Mouse (Mus musculus) erythroid progenitor cell, adult 5-6 weeks (primary cell): ENCODE results near the gene Gm10964. TPM values are rescaled to one million over a fixed set of nuclear protein-coding genes. Genes with fewer than 3 reads are reported as not detected.
A peak's percentile ranks its signal among the peaks of the same experiment; 100 is the strongest.
"Not testable (repeated sequence)": the region's sequence is repeated elsewhere in the genome, so short reads cannot be mapped to it uniquely, and the experiment has no call there.

Source experiments
- ATAC-seq: replicated peaks from 2 replicates; pipeline ENCODE4 v1.8.0; 2016; ENCODE audit warnings: moderate number of reproducible peaks, mild to moderate bottlenecking, moderate TSS enrichment, inconsistent platforms; ENCODE audit not compliant: poor library complexity, low FRiP score, severe bottlenecking
- total RNA-seq, 2 experiments: library from RNA; stranded (forward) in 1 of 2; stranded (reverse) in 1 of 2; fragments of 150-400 nt in 1 of 2; fragments of 186-747, 209-891 nt in 1 of 2; gene quantifications; 2 replicates each; pipeline versions ENCODE4 v1.2.3 to v1.2.4; 2015 to 2017; ENCODE audit warnings: low replicate concordance in 2 of 2

Gm10964 gene
- total RNA-seq, 2 experiments from 2014 or later = not detected

DNA sequence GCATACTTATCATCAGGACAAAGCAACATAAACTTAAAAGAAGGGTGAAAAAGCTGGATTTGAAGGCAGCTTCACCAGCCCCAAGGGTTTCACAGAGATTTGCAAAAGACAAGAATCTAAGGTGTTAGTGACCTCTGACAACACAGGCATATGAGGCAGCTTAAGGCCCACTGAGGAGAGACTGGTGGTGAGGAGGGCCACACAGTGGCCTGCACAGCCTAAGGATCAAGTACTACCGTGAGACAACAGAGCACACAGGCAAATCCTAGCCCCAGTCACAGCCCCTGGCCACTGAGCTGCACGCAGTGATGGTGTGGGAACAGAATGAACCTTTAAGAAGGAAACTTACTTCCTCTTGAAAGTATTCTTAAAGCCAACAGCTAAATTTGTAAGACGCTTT is 34.3 kb downstream of the Gm10964 start:
- ATAC-seq = no peak

DNA sequence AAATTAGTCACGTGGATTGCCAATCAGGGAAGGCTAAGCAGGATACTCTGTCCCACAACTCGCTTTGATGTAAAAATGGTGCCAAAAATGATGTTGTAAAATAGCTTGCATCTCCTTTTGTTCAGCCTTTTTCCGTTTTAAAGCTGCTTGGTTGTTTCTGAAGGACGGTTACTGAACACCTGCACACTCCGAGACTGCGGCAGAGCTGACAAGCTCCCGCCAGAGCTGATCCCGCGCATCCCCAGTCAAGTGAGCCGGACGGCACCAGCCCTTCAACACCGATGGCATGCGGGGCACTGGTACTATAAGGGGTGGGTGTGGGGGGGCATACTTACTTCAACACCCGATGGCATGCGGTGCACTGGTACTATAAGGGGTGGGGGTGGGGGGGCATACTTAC is 34.8 kb downstream of the Gm10964 start:
- no peak for ATAC-seq

DNA sequence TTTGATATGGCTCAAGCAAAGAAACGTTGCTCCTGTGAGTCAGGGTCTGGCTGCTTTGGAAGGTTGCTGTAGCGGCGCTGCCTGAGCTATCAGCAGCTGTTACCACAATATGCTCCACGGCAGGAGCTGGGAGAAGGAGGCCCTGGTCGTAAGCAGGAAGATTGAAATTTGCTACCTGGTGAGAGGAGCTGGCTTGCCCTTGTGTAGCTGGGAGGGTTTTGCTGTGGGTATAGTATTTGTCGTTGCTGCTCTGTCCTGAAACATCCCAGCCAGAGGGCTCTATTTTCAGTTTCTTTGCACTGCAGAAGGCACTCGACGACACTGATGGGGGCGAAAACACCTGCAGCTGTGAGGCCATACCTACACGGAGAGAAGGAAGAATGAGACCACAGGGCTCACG is 38.8 kb downstream of the Gm10964 start:
- no peak for ATAC-seq

DNA sequence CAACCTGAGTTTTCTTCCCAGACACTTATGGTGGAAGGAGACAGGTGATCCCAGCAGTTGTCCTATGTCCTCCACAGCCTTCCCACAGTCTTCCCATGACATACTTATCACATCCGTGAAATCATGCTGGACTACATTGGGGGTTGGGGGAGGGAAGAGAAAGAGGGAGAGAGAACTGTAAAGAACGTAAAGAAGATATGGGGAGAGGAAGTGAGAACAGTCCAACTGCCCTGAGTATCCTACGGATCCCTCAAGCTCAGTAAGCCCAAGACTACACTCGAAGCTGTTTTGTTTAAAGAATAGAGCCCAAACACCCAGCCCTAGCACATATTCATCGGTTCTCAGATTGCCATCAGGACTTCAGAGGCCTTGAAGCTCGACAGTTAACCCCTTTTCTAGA is 39.5 kb downstream of the Gm10964 start:
- no peak for ATAC-seq

DNA sequence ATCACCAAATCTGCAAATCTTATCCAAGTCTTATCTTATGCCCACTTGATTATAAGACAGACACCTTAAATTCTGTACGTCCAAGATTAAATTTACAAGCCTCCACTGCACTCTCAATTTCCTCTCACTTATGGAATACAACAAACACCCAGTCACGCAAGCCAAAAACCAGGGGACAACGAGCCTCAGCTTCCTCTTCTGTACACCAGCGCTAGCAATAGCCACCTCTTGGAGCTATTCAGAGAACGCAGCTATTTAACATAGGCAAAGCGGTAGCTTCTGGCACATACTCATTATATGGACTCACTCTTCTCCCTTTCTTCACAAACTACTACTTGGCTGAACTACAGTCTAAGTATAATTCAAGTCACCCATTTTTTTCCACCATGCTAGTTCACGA is 40.0 kb downstream of the Gm10964 start:
- no peak for ATAC-seq

DNA sequence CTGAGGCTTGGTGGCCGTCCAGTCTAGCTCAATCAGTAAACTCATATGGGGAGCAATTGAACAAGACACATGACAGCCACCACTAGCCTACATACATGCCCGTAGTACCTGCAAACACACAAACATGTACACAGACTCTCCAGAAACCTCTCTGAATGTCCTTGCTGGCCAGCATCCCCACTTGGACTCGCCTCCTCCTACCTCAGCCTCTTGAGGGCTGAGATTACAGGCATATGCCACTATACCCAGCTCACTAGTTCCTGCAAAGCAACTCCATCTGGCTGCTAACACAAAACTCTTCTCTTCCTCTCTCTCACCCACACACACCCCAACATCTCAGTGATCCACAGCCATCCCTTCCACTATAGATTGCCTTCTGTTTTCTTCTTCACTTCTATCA is 41.1 kb downstream of the Gm10964 start:
- no peak for ATAC-seq

DNA sequence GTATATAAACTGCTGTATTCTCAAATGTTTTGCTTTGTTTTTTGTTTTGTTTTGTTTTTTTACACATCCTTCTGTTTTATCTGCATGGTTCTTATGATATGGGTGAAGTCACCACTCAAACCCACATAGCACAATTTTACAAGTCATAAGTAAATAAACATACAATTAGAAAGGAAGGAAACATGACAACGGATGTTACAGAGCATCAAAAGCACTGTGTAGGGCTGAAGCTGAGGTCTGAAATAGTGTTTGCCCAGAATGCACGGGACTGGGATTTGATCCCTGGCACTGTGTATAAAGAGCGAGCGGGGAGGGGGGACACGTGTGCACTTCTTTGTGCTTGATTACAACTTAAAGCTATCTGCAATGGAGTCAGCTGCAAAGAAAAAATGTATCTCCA is 41.6 kb downstream of the Gm10964 start:
- no peak for ATAC-seq

DNA sequence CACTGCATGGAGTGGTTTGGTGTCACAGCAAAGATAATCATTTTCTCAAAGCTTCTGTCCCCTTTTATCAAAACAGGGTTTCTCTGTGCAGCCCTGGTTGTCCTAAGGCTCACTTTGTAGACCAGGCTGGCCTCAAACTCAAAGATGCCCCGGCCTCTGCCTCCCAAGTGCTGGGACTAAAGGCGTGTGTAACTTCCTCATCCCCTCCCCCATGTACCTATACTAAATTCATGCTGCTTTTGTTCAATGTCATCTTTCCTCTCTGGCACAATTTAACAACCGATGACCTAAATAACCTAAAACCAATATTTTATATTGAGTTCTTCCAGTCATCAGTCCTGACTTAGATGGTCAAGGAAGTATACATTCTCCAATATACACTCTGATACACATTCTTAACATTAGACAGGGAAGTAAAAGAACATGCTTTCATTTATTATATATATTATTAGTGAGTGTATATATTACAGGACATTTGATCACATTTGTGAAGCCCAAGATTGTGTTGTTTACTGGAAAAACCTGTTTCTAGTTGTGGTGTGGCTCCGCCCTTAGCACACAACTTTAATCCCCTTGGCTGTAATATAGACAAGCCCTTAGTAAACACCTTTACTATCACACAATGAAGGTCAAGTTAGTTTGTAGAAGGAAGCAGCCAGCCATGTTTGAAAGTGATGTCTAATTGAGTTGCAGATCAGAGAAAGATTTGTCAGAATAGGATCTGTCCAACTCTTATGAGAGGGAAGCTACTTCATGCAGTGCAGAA is 43.9 kb downstream of the Gm10964 start:
- ATAC-seq = no peak

DNA sequence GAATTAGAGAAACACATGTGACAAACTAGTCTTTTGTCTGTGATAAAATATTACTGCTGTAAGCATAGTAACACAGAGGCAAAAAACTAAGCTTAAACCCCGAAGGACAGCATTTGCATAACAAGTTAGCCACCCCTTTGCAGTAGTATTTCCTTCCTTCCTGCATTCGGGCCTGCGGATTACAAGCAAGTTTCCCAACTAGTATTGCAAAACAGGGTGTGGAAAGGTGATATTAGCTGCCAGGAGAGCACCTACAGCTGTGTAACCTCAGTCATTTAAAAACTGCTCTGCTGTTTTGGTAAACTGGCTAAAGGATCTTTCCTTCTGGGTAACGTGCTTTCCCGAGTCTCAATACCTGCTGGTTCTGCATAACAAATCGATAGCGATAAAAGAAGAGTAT is 48.1 kb downstream of the Gm10964 start:
- no peak for ATAC-seq

DNA sequence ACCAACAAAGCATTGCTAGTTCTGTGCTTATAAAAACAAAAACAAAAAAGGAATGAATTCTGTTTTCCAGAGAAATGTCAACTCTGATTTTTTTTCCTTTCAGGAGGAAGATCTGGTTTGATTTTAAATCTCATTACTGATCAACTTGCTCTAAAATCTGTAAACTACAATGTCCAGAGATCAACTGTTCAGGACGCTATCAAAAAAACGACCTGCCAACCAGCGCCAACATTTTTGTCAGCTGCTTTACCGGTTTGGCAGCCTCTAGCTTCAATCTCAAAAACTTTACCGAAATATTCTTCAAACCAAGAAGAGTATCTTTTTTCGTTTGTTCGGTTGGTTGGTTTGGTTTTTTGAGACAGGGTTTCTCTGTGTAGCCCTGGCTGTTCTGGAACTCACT is 49.9 kb downstream of the Gm10964 start:
- ATAC-seq = no peak

DNA sequence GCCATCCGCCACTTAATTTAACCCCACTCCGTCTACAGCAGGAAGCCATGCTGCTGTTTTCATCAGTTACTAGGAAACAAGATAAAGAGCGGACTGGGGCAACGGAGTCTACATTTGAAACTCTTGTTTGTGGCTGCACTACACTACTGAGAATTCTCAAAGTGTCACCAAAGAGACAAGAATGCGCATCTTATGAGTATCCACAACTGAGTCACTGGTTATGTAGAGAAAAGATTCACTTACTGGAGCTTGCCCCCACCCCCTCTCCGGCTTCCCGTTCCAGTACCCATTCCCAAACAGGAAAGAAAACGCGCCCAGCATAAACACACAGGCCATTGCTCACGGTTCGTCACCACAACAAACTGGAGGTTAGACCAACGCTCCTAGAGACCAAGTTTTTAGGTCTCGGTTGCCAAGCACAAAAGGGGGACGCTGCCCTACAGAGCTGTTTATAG is 50.8 kb downstream of the Gm10964 start:
- peak; percentile 43 for ATAC-seq

DNA sequence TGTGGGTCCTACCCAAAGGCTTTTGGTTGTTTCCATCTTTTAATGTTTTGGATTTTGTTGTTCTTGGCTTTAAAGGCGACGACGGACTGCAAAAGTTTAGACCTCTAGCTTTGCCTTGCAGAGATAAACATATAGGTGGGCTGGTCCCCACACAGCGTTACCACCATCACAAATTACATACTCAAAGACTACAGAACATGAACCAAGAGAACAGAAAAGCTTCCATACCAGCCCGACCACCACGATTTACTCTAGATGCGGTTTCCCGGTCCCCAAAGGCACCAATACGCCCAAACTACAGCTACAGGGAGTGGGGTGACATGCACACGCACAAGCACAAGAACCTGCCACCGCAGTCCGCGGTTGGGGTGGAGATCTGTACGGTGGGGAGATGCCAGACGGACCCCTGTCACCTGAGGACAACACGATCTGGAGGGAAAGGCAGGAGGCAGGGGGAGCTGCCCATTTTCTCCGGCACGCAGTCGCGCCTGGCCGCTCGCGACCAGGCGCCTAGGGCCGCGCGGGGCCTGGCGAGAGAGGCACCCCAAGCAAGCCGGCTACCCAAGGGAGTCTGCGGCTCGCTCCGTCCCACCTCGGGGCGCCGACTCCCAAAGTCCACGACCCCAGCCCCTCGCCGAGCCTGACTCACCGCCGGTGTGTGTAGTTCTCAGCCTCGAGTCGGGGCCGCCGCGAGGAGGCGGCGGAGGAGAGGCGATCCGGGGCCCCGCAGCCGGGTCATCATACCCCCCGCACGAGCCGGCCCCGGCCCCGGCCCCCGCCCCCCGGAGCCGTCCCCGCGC is 51.4 kb downstream of the Gm10964 start:
- ATAC-seq = peak; percentile 17; the same call in 1 of the 2 replicates

DNA sequence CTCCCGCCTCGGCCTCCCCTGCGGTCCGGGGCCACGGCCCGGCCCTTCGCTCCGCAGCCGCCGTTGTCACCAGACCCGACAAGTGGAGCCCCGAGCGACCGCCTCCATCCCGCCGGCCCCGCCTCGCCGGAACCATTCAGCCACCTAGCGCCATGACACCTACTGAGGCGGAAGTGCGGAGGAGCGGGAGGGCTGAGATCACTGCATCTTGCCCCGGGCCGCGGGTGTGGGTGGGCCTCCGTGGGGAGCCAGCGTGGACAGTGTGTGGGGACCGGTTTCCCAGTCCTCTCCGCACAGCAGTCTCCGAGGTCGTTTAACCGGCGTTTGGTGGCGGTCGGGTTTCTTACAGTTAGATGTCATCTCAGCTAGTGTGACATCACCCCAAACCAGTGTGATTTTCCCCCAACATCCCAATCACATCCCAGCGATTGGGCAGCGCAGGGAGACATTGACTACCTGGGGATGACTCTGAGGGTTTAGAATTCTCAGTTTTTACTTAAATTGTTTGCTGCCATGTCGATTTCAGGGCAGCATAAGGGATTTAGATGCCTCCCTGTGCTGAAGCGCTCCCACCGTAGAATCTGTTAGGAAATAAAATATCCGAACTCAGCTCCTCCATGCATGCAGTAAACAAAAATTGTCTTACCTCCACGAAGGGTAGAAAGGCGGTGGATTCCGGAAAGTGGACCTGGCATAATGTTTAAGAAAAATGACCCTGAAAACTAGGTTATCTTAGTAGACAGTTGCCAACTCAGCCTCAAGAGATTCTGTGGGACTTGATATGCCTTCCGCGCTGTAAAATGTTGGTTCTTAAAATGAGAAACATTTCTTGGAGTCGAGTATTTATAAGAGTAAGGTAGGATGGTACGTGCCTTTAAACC is 52.3 kb downstream of the Gm10964 start, which contains the start of gene Hipk1:
TSS of gene Hipk1 (minus strand) at position 334 of the 881 bp plus-strand sequence.
- peak; percentile 90 for ATAC-seq

DNA sequence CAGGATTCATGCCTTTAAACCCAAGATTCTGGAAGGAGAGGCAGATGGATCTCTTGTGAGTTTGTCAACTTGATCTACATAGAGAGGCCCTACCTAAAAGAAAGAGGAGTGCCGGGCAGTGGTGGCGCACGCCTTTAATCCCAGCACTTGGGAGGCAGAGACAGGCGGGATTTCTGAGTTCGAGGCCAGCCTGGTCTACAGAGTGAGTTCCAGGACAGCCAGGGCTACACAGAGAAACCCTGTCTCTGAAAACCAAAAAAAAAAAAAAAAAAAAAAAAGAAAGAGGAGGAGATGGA is 52.9 kb downstream of the Gm10964 start:
- not testable (repeated sequence) for ATAC-seq

DNA sequence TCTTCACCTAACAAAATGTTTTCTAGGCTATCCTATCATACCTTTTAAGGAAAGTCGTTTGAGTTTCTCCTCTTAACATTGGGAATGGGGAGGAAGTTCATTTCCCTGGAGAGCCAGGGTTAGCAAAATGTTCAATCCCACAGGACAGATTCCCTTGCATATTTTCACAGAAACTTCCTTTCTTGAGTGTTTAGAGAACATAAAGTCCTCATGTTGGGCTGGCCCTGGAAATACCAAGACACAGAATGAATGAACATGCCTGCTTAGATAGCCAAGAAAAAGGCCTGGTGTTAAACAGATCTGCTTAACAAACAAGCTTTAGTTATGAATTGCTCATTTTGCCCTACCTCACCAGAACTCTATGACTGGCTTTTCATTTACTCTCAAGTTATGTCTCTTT is 53.4 kb downstream of the Gm10964 start:
- no peak for ATAC-seq

Other genes starting within 250 kb of the Gm10964 start
- gene Syt6, start 164.1 kb upstream of the Gm10964 start, total RNA-seq (2015; ENCODE audit: low replicate concordance) = not detected in 2 replicates
- 1.4 TPM in 1 of 2 replicates, not detected in the other for gene Syt6, start 164.1 kb upstream of the Gm10964 start, total RNA-seq (2017; ENCODE audit: low replicate concordance)
- 0.72 and 5.4 TPM in 2 replicates for gene Atg4a-ps, start 93.3 kb upstream of the Gm10964 start, total RNA-seq (2015; ENCODE audit: low replicate concordance)
- gene Atg4a-ps, start 93.3 kb upstream of the Gm10964 start, total RNA-seq (2017; ENCODE audit: low replicate concordance) = 4.6 and 6.9 TPM in 2 replicates
- gene Olfml3, start 1.4 kb upstream of the Gm10964 start, total RNA-seq (2015; ENCODE audit: low replicate concordance) = 1.4 and 1.7 TPM in 2 replicates
- 0.64 and 0.91 TPM in 2 replicates for gene Olfml3, start 1.4 kb upstream of the Gm10964 start, total RNA-seq (2017; ENCODE audit: low replicate concordance)
- gene Hipk1, start 52.2 kb downstream of the Gm10964 start, total RNA-seq (2015; ENCODE audit: low replicate concordance) = 303 and 379 TPM in 2 replicates
- 286 and 299 TPM in 2 replicates for gene Hipk1, start 52.2 kb downstream of the Gm10964 start, total RNA-seq (2017; ENCODE audit: low replicate concordance)
- 14.3 and 22.0 TPM in 2 replicates for gene Dclre1b, start 70.1 kb downstream of the Gm10964 start, total RNA-seq (2015; ENCODE audit: low replicate concordance)
- 13.4 and 23.0 TPM in 2 replicates for gene Dclre1b, start 70.1 kb downstream of the Gm10964 start, total RNA-seq (2017; ENCODE audit: low replicate concordance)
- gene Ap4b1, start 70.2 kb downstream of the Gm10964 start, total RNA-seq (2015; ENCODE audit: low replicate concordance) = 31.4 and 43.6 TPM in 2 replicates
- 36.1 and 43.8 TPM in 2 replicates for gene Ap4b1, start 70.2 kb downstream of the Gm10964 start, total RNA-seq (2017; ENCODE audit: low replicate concordance)
- 3.2 and 21.4 TPM in 2 replicates for gene Gm43064, start 70.2 kb downstream of the Gm10964 start, total RNA-seq (2015; ENCODE audit: low replicate concordance)
- gene Gm43064, start 70.2 kb downstream of the Gm10964 start, total RNA-seq (2017; ENCODE audit: low replicate concordance) = 7.6 TPM in 1 of 2 replicates, not detected in the other
- 5.4 and 12.3 TPM in 2 replicates for gene Bcl2l15, start 93.2 kb downstream of the Gm10964 start, total RNA-seq (2015; ENCODE audit: low replicate concordance)
- 1.7 and 5.3 TPM in 2 replicates for gene Bcl2l15, start 93.2 kb downstream of the Gm10964 start, total RNA-seq (2017; ENCODE audit: low replicate concordance)
- 19.7 and 32.1 TPM in 2 replicates for gene Ptpn22, start 120.4 kb downstream of the Gm10964 start, total RNA-seq (2015; ENCODE audit: low replicate concordance)
- 10.3 and 10.7 TPM in 2 replicates for gene Ptpn22, start 120.4 kb downstream of the Gm10964 start, total RNA-seq (2017; ENCODE audit: low replicate concordance)
- 27.4 and 38.6 TPM in 2 replicates for gene Rsbn1, start 174.8 kb downstream of the Gm10964 start, total RNA-seq (2015; ENCODE audit: low replicate concordance)
- gene Rsbn1, start 174.8 kb downstream of the Gm10964 start, total RNA-seq (2017; ENCODE audit: low replicate concordance) = 35.8 and 36.2 TPM in 2 replicates
- gene Phtf1, start 228.7 kb downstream of the Gm10964 start, total RNA-seq (2015; ENCODE audit: low replicate concordance) = 3.4 and 13.3 TPM in 2 replicates
- gene Phtf1, start 228.7 kb downstream of the Gm10964 start, total RNA-seq (2017; ENCODE audit: low replicate concordance) = 5.6 and 20.7 TPM in 2 replicates